Mouse (Mus musculus) heart, embryonic 10.5 days (tissue): ENCODE results near the gene Wnt2b. TPM values are rescaled to one million over a fixed set of nuclear protein-coding genes. Genes with fewer than 3 reads are reported as not detected.

Source experiments
- DNase-seq: peaks from one replicate; pipeline ENCODE4 v3.0.0-alpha.2; 2017; ENCODE audit warnings: low spot score
- H3K27ac ChIP-seq: fragments of 300-500 bp; sonication (generic); 2 replicates; pipeline ENCODE4 v1.5.1; 2016; ENCODE audit warnings: mild to moderate bottlenecking
- H3K27me3 ChIP-seq: fragments of 300-500 bp; sonication (generic); 2 replicates; pipeline ENCODE4 v1.6.1; 2016; ENCODE audit warnings: mild to moderate bottlenecking; ENCODE audit not compliant: poor library complexity, insufficient read depth, severe bottlenecking
- H3K36me3 ChIP-seq: fragments of 300-500 bp; sonication (generic); 2 replicates; pipeline ENCODE4 v1.6.1; 2016; ENCODE audit warnings: mild to moderate bottlenecking, moderate library complexity
- H3K4me1 ChIP-seq: fragments of 300-500 bp; sonication (generic); 2 replicates; pipeline ENCODE4 v1.6.1; 2016; ENCODE audit warnings: mild to moderate bottlenecking
- H3K4me3 ChIP-seq: fragments of 300-500 bp; sonication (generic); 2 replicates; pipeline ENCODE4 v1.5.1; 2016; ENCODE audit warnings: mild to moderate bottlenecking, moderate library complexity
- H3K9me3 ChIP-seq: fragments of 300-500 bp; sonication (generic); 2 replicates; pipeline ENCODE4 v1.6.1; 2016; ENCODE audit warnings: mild to moderate bottlenecking, moderate library complexity
- WGBS: fragments of 180-500 bp; shearing (Covaris S2); methylation state at CpG from one replicate; pipeline ENCODE4 v1.1.7; 2016; 5-methylcytosine and 5-hydroxymethylcytosine counted together
- polyA plus RNA-seq: library from polyadenylated mRNA; unstranded; fragments of >200 nt; fragmentation: Nextera tagmentation; extraction: Ambion mirVana; gene quantifications from 2 replicates; pipeline ENCODE4 v1.2.1, GENCODE M21; 2016

The Wnt2b gene
- polyA plus RNA-seq, 1 experiment from 2014 or later = 1.6 TPM

GRCm38 (mm10) chr3:104993800-104994199 lies 32.1 kb upstream of the Wnt2b start:
- no peaks in the 10 kb centered on the region for H3K36me3 ChIP-seq
- 35% methylated on average over 4 of the region's 4 CpGs for WGBS
- no peak overlapping the region for H3K4me3 ChIP-seq
- H3K9me3 ChIP-seq = no peaks in the 10 kb centered on the region
- H3K4me1 ChIP-seq = peaks cover 54% of the 10 kb centered on the region
- DNase-seq = peak; percentile 79
- no peaks in the 10 kb centered on the region for H3K27me3 ChIP-seq
- peak overlapping the region; percentile 69 for H3K27ac ChIP-seq

GRCm38 (mm10) chr3:104992709-104993388 lies 31.1 kb upstream of the Wnt2b start:
- H3K4me3 ChIP-seq = no peak overlapping the region
- H3K27ac ChIP-seq = peak overlapping the region; percentile 24
- no peaks in the 10 kb centered on the region for H3K36me3 ChIP-seq
- peaks cover 44% of the 10 kb centered on the region for H3K4me1 ChIP-seq
- WGBS = 12% methylated on average over 23 of the region's 23 CpGs
- no peaks in the 10 kb centered on the region for H3K27me3 ChIP-seq
- peak; percentile 94 for DNase-seq
- H3K9me3 ChIP-seq = no peaks in the 10 kb centered on the region

DNA sequence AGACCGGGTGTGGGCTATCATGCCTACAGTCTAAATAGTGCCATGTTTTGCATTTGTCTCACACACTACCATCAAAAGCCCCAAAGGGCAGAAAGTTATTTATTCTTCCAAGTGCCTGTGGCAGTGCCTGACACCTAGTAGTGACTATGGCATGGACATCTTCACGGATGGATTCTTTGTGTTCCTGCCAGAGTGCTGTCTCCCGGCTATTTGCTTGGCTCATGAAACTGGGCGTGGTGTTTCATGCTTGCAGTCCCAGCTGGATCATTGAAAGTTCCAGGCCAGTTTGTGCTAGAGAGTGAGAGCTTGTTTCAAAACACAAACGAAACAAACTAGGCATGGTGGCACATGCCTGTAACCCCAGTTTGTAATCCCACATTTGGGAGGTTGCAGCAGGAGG lies 30.0 kb upstream of the Wnt2b start:
- no peaks in the 10 kb centered on the region for H3K9me3 ChIP-seq
- DNase-seq = peak; percentile 63
- no peak overlapping the region for H3K4me3 ChIP-seq
- peaks cover 33% of the 10 kb centered on the region for H3K4me1 ChIP-seq
- no peaks in the 10 kb centered on the region for H3K27me3 ChIP-seq
- H3K27ac ChIP-seq = no peak overlapping the region
- WGBS = 77% methylated on average over 5 of the region's 5 CpGs
- H3K36me3 ChIP-seq = no peaks in the 10 kb centered on the region

DNA sequence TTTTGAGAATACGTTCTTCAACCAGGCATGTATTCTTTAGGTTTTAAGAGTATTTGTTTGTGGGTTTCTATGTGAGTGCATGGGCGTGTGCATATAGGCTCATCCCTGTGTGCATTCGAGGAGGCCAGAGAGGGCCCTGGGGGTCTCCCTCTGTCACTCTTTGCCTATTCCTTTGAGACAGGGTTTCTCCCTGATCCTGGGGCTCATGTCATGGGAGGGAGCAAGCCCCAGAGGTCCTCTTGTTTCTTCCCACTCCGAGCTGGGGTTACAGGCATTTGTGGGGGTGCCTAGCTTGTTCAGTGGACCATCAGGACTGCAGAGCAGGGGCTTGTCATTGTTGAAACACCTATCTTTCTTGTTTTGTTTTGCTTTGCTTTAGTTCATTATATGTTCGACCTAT lies 26.2 kb upstream of the Wnt2b start:
- Histone ChIP-seq H3K27ac (no peak overlapping the region), H3K4me1 (peaks cover 2% of the 10 kb centered on the region; the same call in 1 of the 2 replicates), H3K4me3 (no peak overlapping the region), H3K27me3 (no peaks in the 10 kb centered on the region), H3K36me3 (no peaks in the 10 kb centered on the region), H3K9me3 (no peaks in the 10 kb centered on the region)
- WGBS = 74% methylated on average over 5 of the region's 5 CpGs
- peak; percentile 68 for DNase-seq

DNA sequence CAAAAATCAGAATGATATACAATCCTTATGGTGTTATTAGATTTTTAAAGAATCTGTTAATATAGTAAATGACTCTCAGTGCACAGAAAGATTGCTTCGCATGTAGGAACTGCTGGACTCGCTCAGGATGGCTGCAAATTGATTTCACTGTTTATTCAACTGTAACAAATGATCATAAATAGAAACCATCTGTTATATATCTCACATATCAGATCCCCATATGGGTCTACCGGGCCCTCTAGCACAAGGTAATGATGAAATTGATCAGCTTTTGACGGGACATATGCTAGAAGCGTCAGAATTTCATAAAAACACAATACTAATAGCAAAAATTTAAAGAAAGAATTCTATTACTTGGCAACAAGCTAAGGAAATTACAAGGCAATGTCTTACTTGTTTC lies 18.0 kb upstream of the Wnt2b start:
- Histone ChIP-seq H3K4me3 (no peak overlapping the region), H3K27me3 (no peaks in the 10 kb centered on the region), H3K27ac (no peak overlapping the region), H3K9me3 (no peaks in the 10 kb centered on the region), H3K4me1 (no peaks in the 10 kb centered on the region), H3K36me3 (no peaks in the 10 kb centered on the region)
- no peak for DNase-seq
- WGBS = 80% methylated on average over 5 of the region's 5 CpGs

GRCm38 (mm10) chr3:104967548-104968300 lies 6.0 kb upstream of the Wnt2b start:
- Histone ChIP-seq H3K4me3 (peak overlapping the region; percentile 67), H3K27me3 (peaks cover 36% of the 10 kb centered on the region), H3K27ac (peak overlapping the region; percentile 89), H3K36me3 (no peaks in the 10 kb centered on the region), H3K4me1 (peaks cover 55% of the 10 kb centered on the region), H3K9me3 (no peaks in the 10 kb centered on the region)
- DNase-seq = peak; percentile 93
- 1% methylated on average over 49 of the region's 49 CpGs for WGBS

GRCm38 (mm10) chr3:104965991-104966554 lies 4.4 kb upstream of the Wnt2b start:
- peaks cover 72% of the 10 kb centered on the region for H3K4me1 ChIP-seq
- 64% methylated on average over 7 of the region's 7 CpGs for WGBS
- DNase-seq = peak; percentile 72

GRCm38 (mm10) chr3:104965070-104965855 lies 3.5 kb upstream of the Wnt2b start:
- no peaks in the 10 kb centered on the region for H3K9me3 ChIP-seq
- H3K4me3 ChIP-seq = no peak overlapping the region
- H3K27me3 ChIP-seq = peaks cover 60% of the 10 kb centered on the region
- H3K4me1 ChIP-seq = peaks cover 80% of the 10 kb centered on the region
- H3K36me3 ChIP-seq = no peaks in the 10 kb centered on the region
- peak overlapping the region; percentile 63 for H3K27ac ChIP-seq
- DNase-seq = peak; percentile 70
- 55% methylated on average over 8 of the region's 8 CpGs for WGBS

More at GRCm38 (mm10) chr3:104965991-104966554, 4.4 kb upstream of the Wnt2b start:
- Histone ChIP-seq H3K9me3 (no peaks in the 10 kb centered on the region), H3K27ac (no peak overlapping the region), H3K4me3 (no peak overlapping the region), H3K27me3 (peaks cover 52% of the 10 kb centered on the region), H3K36me3 (no peaks in the 10 kb centered on the region)

DNA sequence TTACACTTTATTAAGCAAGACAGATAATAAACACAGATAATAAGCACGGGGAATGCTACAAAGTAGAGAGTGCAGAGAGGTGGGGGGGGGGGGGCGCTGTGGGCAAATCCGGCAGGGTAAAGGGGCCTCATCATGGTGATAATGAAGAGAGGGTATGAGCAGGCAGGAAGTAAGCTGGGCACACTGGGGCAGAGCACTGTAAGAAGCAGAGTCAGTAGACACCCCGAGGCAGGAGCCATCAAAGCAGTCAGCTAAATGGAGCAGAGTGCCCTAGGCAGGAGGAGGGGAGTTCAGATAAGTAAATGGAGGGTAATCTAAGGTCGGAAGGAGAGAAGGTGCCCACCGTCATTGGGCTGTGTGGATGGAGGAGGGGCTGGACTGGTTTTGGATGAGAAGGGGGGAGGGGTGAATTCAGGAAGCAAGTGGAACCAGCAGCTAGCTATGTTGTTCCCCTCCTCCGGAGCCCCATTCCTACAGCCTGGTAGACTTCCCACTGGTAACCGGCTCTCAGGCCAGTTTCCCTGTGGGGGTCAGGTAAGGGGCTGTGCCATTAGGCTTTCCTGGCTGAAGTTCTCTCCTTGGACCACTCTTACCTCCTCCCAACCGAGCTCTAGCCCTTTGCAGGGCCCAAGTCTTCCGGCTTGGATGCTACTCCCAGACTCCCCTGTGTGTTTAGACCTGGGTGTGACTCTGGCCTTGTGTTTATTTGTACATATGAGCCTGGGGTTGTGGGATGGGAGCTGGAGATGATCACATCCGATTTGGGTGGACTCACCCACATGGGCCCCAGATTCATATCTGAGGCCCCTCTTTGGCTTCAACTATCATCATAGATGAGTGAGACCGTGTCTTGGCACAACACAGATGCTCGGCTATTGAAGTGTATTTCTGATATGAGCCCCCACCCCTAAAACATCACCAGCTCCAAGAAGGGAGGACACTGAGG lies 1.9 kb upstream of the Wnt2b start:
- peak overlapping the region; percentile 11; the same call in 1 of the 2 replicates for H3K27ac ChIP-seq
- 17% methylated on average over 13 of the region's 13 CpGs for WGBS

GRCm38 (mm10) chr3:104962866-104963265 lies 1.1 kb upstream of the Wnt2b start:
- Histone ChIP-seq H3K4me3 (peak overlapping the region; percentile 68), H3K36me3 (no peaks in the 10 kb centered on the region), H3K27me3 (peaks cover 80% of the 10 kb centered on the region), H3K4me1 (peaks cover 78% of the 10 kb centered on the region), H3K27ac (no peak overlapping the region), H3K9me3 (no peaks in the 10 kb centered on the region)
- WGBS = 3% methylated on average over 5 of the region's 5 CpGs
- peak; percentile 72 for DNase-seq

More for the DNA sequence above, 1.9 kb upstream of the Wnt2b start:
- H3K27me3 ChIP-seq = peaks cover 77% of the 10 kb centered on the region
- H3K4me3 ChIP-seq = peak overlapping the region; percentile 19; the same call in 1 of the 2 replicates
- H3K4me1 ChIP-seq = peaks cover 78% of the 10 kb centered on the region
- H3K9me3 ChIP-seq = no peaks in the 10 kb centered on the region
- no peaks in the 10 kb centered on the region for H3K36me3 ChIP-seq
- DNase-seq = peak; percentile 75

GRCm38 (mm10) chr3:104962141-104962611 lies 455 bp upstream of the Wnt2b start:
- no peaks in the 10 kb centered on the region for H3K36me3 ChIP-seq
- H3K4me3 ChIP-seq = peak overlapping the region; percentile 68
- 1% methylated on average over 31 of the region's 31 CpGs for WGBS
- H3K27me3 ChIP-seq = peaks cover 80% of the 10 kb centered on the region
- peak overlapping the region; percentile 81 for H3K27ac ChIP-seq
- H3K4me1 ChIP-seq = peaks cover 72% of the 10 kb centered on the region
- peak; percentile 77 for DNase-seq
- H3K9me3 ChIP-seq = no peaks in the 10 kb centered on the region
